Mouse (Mus musculus) MEL (cell line): Measurements from ENCODE around the gene Stpg1. TPM values are rescaled to one million over a fixed set of nuclear protein-coding genes. Genes with fewer than 3 reads are reported as not detected.

Source experiments
- DNase-seq: peaks from one replicate; pipeline ENCODE4 v3.0.0; 2011; ENCODE audit warnings: low read depth, low spot score
- H3K27ac ChIP-seq: 2 replicates; pipeline ENCODE4 v1.5.1; 2012; ENCODE audit warnings: low read depth, mild to moderate bottlenecking, control low read depth, low read length, moderate library complexity; ENCODE audit not compliant: control insufficient read depth
- H3K27me3 ChIP-seq, 2 experiments: fragments of 150-350 bp in 1 of 2; sonication (generic) in 1 of 2; 2 replicates each; pipeline ENCODE4 v1.6.1; 2012; ENCODE audit warnings: low read length in 2 of 2, mild to moderate bottlenecking in 2 of 2, improper control_type of control experiment in 1 of 2, moderate library complexity in 1 of 2; ENCODE audit not compliant: insufficient read depth in 2 of 2, control insufficient read depth in 1 of 2
- H3K36me3 ChIP-seq, 2 experiments: 2 replicates each; pipeline ENCODE4 v1.6.1; 2012 to 2014; ENCODE audit warnings: low read length in 2 of 2, improper control_type of control experiment in 1 of 2, inconsistent platforms in 1 of 2, mild to moderate bottlenecking in 1 of 2; ENCODE audit not compliant: insufficient read depth in 2 of 2, control insufficient read depth in 1 of 2
- H3K4me1 ChIP-seq, 2 experiments: fragments of 150-350 bp in 1 of 2; sonication (generic) in 1 of 2; 2 replicates each; pipeline ENCODE4 v1.6.1; 2012; ENCODE audit warnings: low read length in 2 of 2, improper control_type of control experiment in 1 of 2, mild to moderate bottlenecking in 1 of 2; ENCODE audit not compliant: insufficient read depth in 2 of 2, control insufficient read depth in 1 of 2
- H3K4me3 ChIP-seq, 2 experiments: fragments of 150-350 bp in 1 of 2; sonication (generic) in 1 of 2; 2 replicates each; pipeline ENCODE4 v1.5.1; 2012; ENCODE audit warnings: low read depth in 2 of 2, low read length in 2 of 2, mild to moderate bottlenecking in 2 of 2, moderate library complexity in 2 of 2, control low read depth in 1 of 2, improper control_type of control experiment in 1 of 2; ENCODE audit not compliant: control insufficient read depth in 1 of 2, insufficient read depth in 1 of 2
- H3K79me2 ChIP-seq: 2 replicates; pipeline ENCODE4 v1.6.1; 2012; ENCODE audit warnings: mild to moderate bottlenecking, low read length, moderate library complexity; ENCODE audit not compliant: control insufficient read depth, poor library complexity, insufficient read depth
- H3K9ac ChIP-seq: 2 replicates; pipeline ENCODE4 v1.6.1; 2012; ENCODE audit warnings: low read depth, mild to moderate bottlenecking, control low read depth, low read length, moderate library complexity; ENCODE audit not compliant: control insufficient read depth, poor library complexity, severe bottlenecking
- H3K9me3 ChIP-seq: fragments of 150-350 bp; sonication (generic); replicated peaks from 2 replicates; pipeline ENCODE4 v1.6.1; 2012; ENCODE audit warnings: mild to moderate bottlenecking, low read length, improper control_type of control experiment, moderate library complexity; ENCODE audit not compliant: insufficient read depth
- BHLHE40 ChIP-seq: IDR thresholded peaks from 2 replicates; pipeline ENCODE4 v1.6.1; 2012; ENCODE audit warnings: low read depth, mild to moderate bottlenecking, inconsistent platforms, low read length, improper control_type of control experiment, borderline replicate concordance
- CHD1 ChIP-seq: IDR thresholded peaks from 2 replicates; pipeline ENCODE4 v1.6.1; 2012; ENCODE audit warnings: low read depth, mild to moderate bottlenecking, inconsistent platforms, low read length, improper control_type of control experiment
- CHD2 ChIP-seq: IDR thresholded peaks from 2 replicates; pipeline ENCODE4 v1.6.1; 2011; ENCODE audit warnings: low read length, improper control_type of control experiment
- CTCF ChIP-seq, 3 experiments: IDR thresholded peaks in 2 of 3; conservative IDR thresholded peaks in 1 of 3; 2 replicates each; pipeline ENCODE4 v1.5.1; 2011 to 2012; ENCODE audit warnings: low read length in 3 of 3, low read depth in 2 of 3, mild to moderate bottlenecking in 2 of 3, improper control_type of control experiment in 1 of 3, inconsistent platforms in 1 of 3, mixed read lengths in 1 of 3, moderate library complexity in 1 of 3; ENCODE audit not compliant: control insufficient read depth in 1 of 3, insufficient read depth in 1 of 3, poor library complexity in 1 of 3, severe bottlenecking in 1 of 3
- E2F4 ChIP-seq: IDR thresholded peaks from 2 replicates; pipeline ENCODE4 v1.6.1; 2011; ENCODE audit warnings: low read depth, low read length, improper control_type of control experiment, borderline replicate concordance
- EP300 ChIP-seq, 2 experiments: IDR thresholded peaks; 2 replicates each; pipeline ENCODE4 v1.6.1; 2011; ENCODE audit warnings: improper control_type of control experiment in 2 of 2, low read length in 2 of 2, low read depth in 1 of 2, mild to moderate bottlenecking in 1 of 2
- ETS1 ChIP-seq: IDR thresholded peaks from 2 replicates; pipeline ENCODE4 v1.6.1; 2012; ENCODE audit warnings: low read depth, mild to moderate bottlenecking, inconsistent platforms, low read length, improper control_type of control experiment, moderate library complexity
- GATA1 ChIP-seq: IDR thresholded peaks from 2 replicates; pipeline ENCODE4 v1.6.1; 2011; ENCODE audit warnings: low read depth, low read length, improper control_type of control experiment
- KAT2A ChIP-seq: conservative IDR thresholded peaks from 2 replicates; pipeline ENCODE4 v1.6.1; 2012; ENCODE audit warnings: low read depth, low read length, improper control_type of control experiment, inconsistent platforms
- MAZ ChIP-seq: IDR thresholded peaks from 2 replicates; pipeline ENCODE4 v1.6.1; 2012; ENCODE audit warnings: low read depth, mild to moderate bottlenecking, inconsistent platforms, low read length, improper control_type of control experiment
- MYB ChIP-seq: IDR thresholded peaks from 2 replicates; pipeline ENCODE4 v1.6.1; 2011; ENCODE audit warnings: mild to moderate bottlenecking, low read depth, low read length, improper control_type of control experiment
- MYC ChIP-seq: IDR thresholded peaks from 2 replicates; pipeline ENCODE4 v1.6.1; 2011; ENCODE audit warnings: low read depth, mild to moderate bottlenecking, low read length, improper control_type of control experiment, moderate library complexity
- NRF1 ChIP-seq: IDR thresholded peaks from 2 replicates; pipeline ENCODE4 v1.6.1; 2014; ENCODE audit warnings: low read depth, mild to moderate bottlenecking, inconsistent platforms, low read length, improper control_type of control experiment, moderate library complexity; ENCODE audit not compliant: poor library complexity, insufficient read depth, severe bottlenecking
- POLR2AphosphoS2 ChIP-seq: IDR thresholded peaks from 2 replicates; pipeline ENCODE4 v1.6.1; 2011; ENCODE audit warnings: low read length, improper control_type of control experiment
- POLR2AphosphoS5 ChIP-seq: IDR thresholded peaks from 2 replicates; pipeline ENCODE4 v1.6.1; 2012; ENCODE audit warnings: low read depth, borderline replicate concordance, mild to moderate bottlenecking, inconsistent platforms, low read length, moderate library complexity, mixed read lengths
- RAD21 ChIP-seq: IDR thresholded peaks from 2 replicates; pipeline ENCODE4 v1.6.1; 2011; ENCODE audit warnings: mild to moderate bottlenecking, low read depth, low read length, improper control_type of control experiment
- SIN3A ChIP-seq: IDR thresholded peaks from 2 replicates; pipeline ENCODE4 v1.6.1; 2012; ENCODE audit warnings: low read length, improper control_type of control experiment, inconsistent platforms
- USF1 ChIP-seq: IDR thresholded peaks from 2 replicates; pipeline ENCODE4 v1.6.1; 2014; ENCODE audit warnings: low read depth, mild to moderate bottlenecking, inconsistent platforms, low read length, improper control_type of control experiment, moderate library complexity
- USF2 ChIP-seq, 2 experiments: IDR thresholded peaks; 2 replicates each; pipeline ENCODE4 v1.6.1; 2011 to 2012; ENCODE audit warnings: improper control_type of control experiment in 2 of 2, low read length in 2 of 2, borderline replicate concordance in 1 of 2, inconsistent platforms in 1 of 2, low read depth in 1 of 2, mild to moderate bottlenecking in 1 of 2; ENCODE audit not compliant: insufficient read depth in 1 of 2
- ZKSCAN1 ChIP-seq: IDR thresholded peaks from 2 replicates; pipeline ENCODE4 v1.6.1; 2012; ENCODE audit warnings: low read depth, mild to moderate bottlenecking, inconsistent platforms, low read length, improper control_type of control experiment, moderate library complexity
- ZNF384 ChIP-seq: IDR thresholded peaks from 2 replicates; pipeline ENCODE4 v1.6.1; 2012; ENCODE audit warnings: low read depth, mild to moderate bottlenecking, inconsistent platforms, low read length, improper control_type of control experiment
- polyA plus RNA-seq, 2 experiments: library from polyadenylated mRNA; stranded (reverse) in 1 of 2; unstranded in 1 of 2; fragments of >175 nt in 1 of 2; fragments of >200 nt in 1 of 2; gene quantifications; 2 replicates each; pipeline versions ENCODE4 v1.2.1 to v1.2.4; 2012; ENCODE audit warnings: low replicate concordance in 2 of 2, low read depth in 1 of 2; ENCODE audit not compliant: insufficient read length in 2 of 2, insufficient read depth in 1 of 2, missing spikeins in 1 of 2
- total RNA-seq: library from RNA; depleted of rRNA; stranded (reverse); fragments of 300-350 nt; gene quantifications from 2 replicates; pipeline ENCODE4 v1.2.3, GENCODE M21; 2012

Gene Stpg1
- total and polyA plus RNA-seq, 3 experiments: 0.21 TPM; not detected in 2

GRCm38 (mm10) chr4:135501587-135501986 lies 7.0 kb downstream of the Stpg1 start:
- Histone ChIP-seq H3K27me3 (no peaks in the 10 kb centered on the region), H3K79me2 (no peaks in the 10 kb centered on the region), H3K36me3 (peaks cover 0 to 11% of the 10 kb centered on the region in 2 experiments; a peak in 2 of 4 replicates), H3K4me1 (peaks cover 7 to 20% of the 10 kb centered on the region in 2 experiments), H3K9me3 (no peaks in the 10 kb centered on the region), H3K27ac (no peak overlapping the region), H3K9ac (no peak overlapping the region), H3K4me3 (no peak overlapping the region)
- DNase-seq: peak; percentile 53
- no peak for TF ChIP-seq MAZ
- no peak for TF ChIP-seq CHD2
- peak; percentile 48; the same call in 1 of the 2 replicates for TF ChIP-seq ZNF384

GRCm38 (mm10) chr4:135505794-135506193 lies 11.2 kb downstream of the Stpg1 start:
- Histone ChIP-seq H3K79me2 (no peaks in the 10 kb centered on the region), H3K9ac (no peak overlapping the region), H3K4me3 (no peak overlapping the region), H3K36me3 (peaks cover 0 to 2% of the 10 kb centered on the region in 2 experiments; a peak in 1 of 4 replicates), H3K27me3 (no peaks in the 10 kb centered on the region), H3K9me3 (no peaks in the 10 kb centered on the region), H3K27ac (no peak overlapping the region)
- TF ChIP-seq KAT2A (no peak), ZKSCAN1 (no peak), POLR2AphosphoS5 (no peak), USF2 (IDR thresholded peaks at IDR 0.05; ENCODE audit: borderline replicate concordance in 1 of 2, insufficient read depth in 1 of 2, low read depth in 1 of 2, low read length in 2 of 2) (no peak), SIN3A (no peak), MYC (no peak), CHD1 (no peak), MYB (no peak), ETS1 (no peak), EP300 (IDR thresholded peaks at IDR 0.05; ENCODE audit: low read depth in 1 of 2, low read length in 2 of 2) (no peak), CTCF (IDR thresholded peaks at IDR 0.05 in 2 of 3, conservative IDR thresholded peaks at IDR 0.05 in 1 of 3; ENCODE audit: control insufficient read depth in 1 of 3, insufficient read depth in 1 of 3, low read depth in 2 of 3, low read length in 3 of 3, poor library complexity in 1 of 3, severe bottlenecking in 1 of 3) (no peak), USF1 (no peak), POLR2AphosphoS2 (no peak), ZNF384 (no peak), GATA1 (no peak), BHLHE40 (no peak), RAD21 (no peak), NRF1 (no peak), E2F4 (no peak)
- TF ChIP-seq, all 39 proteins: peak for 0
- H3K4me1 ChIP-seq: peaks cover 0 to 5% of the 10 kb centered on the region in 2 experiments; a peak in 1 of 4 replicates
- no peak for DNase-seq
